Mouse (Mus musculus): ENCODE results near the gene Akp3. TPM values are rescaled to one million over a fixed set of nuclear protein-coding genes. Genes with fewer than 3 reads are reported as not detected.
A peak's percentile ranks its signal among the peaks of the same experiment; 100 is the strongest.

Gene Akp3
- polyA plus RNA-seq, 1 experiment from 2014 or later, result 0.11 TPM

GRCm38 (mm10) chr1:87111719-87112354 is 12.9 kb upstream of the Akp3 start:
- no peak overlapping the region for H3K4me2 ChIP-seq (replicated peaks)
- ATAC-seq, result no peak
- H3K9ac ChIP-seq, result no peak overlapping the region
- H3K27me3 ChIP-seq (replicated peaks), result no peaks in the 10 kb centered on the region
- no peaks in the 10 kb centered on the region for H3K4me1 ChIP-seq (replicated peaks)
- no peaks in the 10 kb centered on the region for H3K9me3 ChIP-seq
- no peaks in the 10 kb centered on the region for H3K36me3 ChIP-seq
- 38% methylated on average over 9 of the region's 9 CpGs for WGBS
- no peak overlapping the region for H3K27ac ChIP-seq
- H3K4me3 ChIP-seq (replicated peaks), result no peak overlapping the region

GRCm38 (mm10) chr1:87114784-87115183 is 10.0 kb upstream of the Akp3 start:
- no peak overlapping the region for H3K4me3 ChIP-seq (replicated peaks)
- H3K27me3 ChIP-seq (replicated peaks), result no peaks in the 10 kb centered on the region
- WGBS, result 63% methylated on average over 1 of the region's 1 CpGs
- H3K9ac ChIP-seq, result no peak overlapping the region
- no peaks in the 10 kb centered on the region for H3K4me1 ChIP-seq (replicated peaks)
- H3K9me3 ChIP-seq, result no peaks in the 10 kb centered on the region
- no peaks in the 10 kb centered on the region for H3K36me3 ChIP-seq
- H3K27ac ChIP-seq, result no peak overlapping the region
- H3K4me2 ChIP-seq (replicated peaks), result no peak overlapping the region
- no peak for ATAC-seq

GRCm38 (mm10) chr1:87127206-87128030 is 2.6 kb downstream of the Akp3 start:
- H3K27ac ChIP-seq, result no peak overlapping the region
- H3K9ac ChIP-seq, result no peak overlapping the region
- H3K27me3 ChIP-seq (replicated peaks), result peaks cover 27% of the 10 kb centered on the region
- no peaks in the 10 kb centered on the region for H3K4me1 ChIP-seq (replicated peaks)
- no peak for ATAC-seq
- 6% methylated on average over 43 of the region's 43 CpGs for WGBS
- H3K9me3 ChIP-seq, result no peaks in the 10 kb centered on the region
- H3K4me3 ChIP-seq (replicated peaks), result no peak overlapping the region
- H3K36me3 ChIP-seq, result no peaks in the 10 kb centered on the region
- H3K4me2 ChIP-seq (replicated peaks), result peak overlapping the region; percentile 22; the same call in 1 of the 2 replicates

GRCm38 (mm10) chr1:87131803-87132202 is 7.0 kb downstream of the Akp3 start:
- WGBS, result 83% methylated on average over 4 of the region's 4 CpGs
- Histone ChIP-seq H3K4me1 (replicated peaks) (no peaks in the 10 kb centered on the region), H3K9me3 (no peaks in the 10 kb centered on the region), H3K27ac (no peak overlapping the region), H3K9ac (no peak overlapping the region), H3K36me3 (no peaks in the 10 kb centered on the region), H3K4me3 (replicated peaks) (no peak overlapping the region), H3K27me3 (replicated peaks) (peaks cover 17% of the 10 kb centered on the region), H3K4me2 (replicated peaks) (no peak overlapping the region)
- ATAC-seq, result no peak

GRCm38 (mm10) chr1:87141550-87141949 is 16.8 kb downstream of the Akp3 start:
- ATAC-seq, result no peak
- Histone ChIP-seq H3K4me3 (replicated peaks) (no peak overlapping the region), H3K36me3 (no peaks in the 10 kb centered on the region), H3K9me3 (no peaks in the 10 kb centered on the region), H3K27me3 (replicated peaks) (no peaks in the 10 kb centered on the region), H3K9ac (no peak overlapping the region), H3K4me2 (replicated peaks) (no peak overlapping the region), H3K27ac (no peak overlapping the region), H3K4me1 (replicated peaks) (0 out of 2 replicates have a peak, but pooled peaks cover 5% of the 10 kb centered on the region)
- WGBS, result 72% methylated on average over 4 of the region's 4 CpGs

GRCm38 (mm10) chr1:87142456-87142855 is 17.7 kb downstream of the Akp3 start:
- WGBS, result 35% methylated on average over 9 of the region's 9 CpGs
- H3K4me2 ChIP-seq (replicated peaks), result no peak overlapping the region
- no peaks in the 10 kb centered on the region for H3K27me3 ChIP-seq (replicated peaks)
- H3K4me1 ChIP-seq (replicated peaks), result 0 out of 2 replicates have a peak, but pooled peaks cover 5% of the 10 kb centered on the region
- no peaks in the 10 kb centered on the region for H3K36me3 ChIP-seq
- H3K4me3 ChIP-seq (replicated peaks), result no peak overlapping the region
- H3K27ac ChIP-seq, result no peak overlapping the region
- H3K9me3 ChIP-seq, result no peaks in the 10 kb centered on the region
- ATAC-seq, result 0 out of 2 replicates have a peak, but pooled peaks have one; percentile 41
- no peak overlapping the region for H3K9ac ChIP-seq

GRCm38 (mm10) chr1:87143141-87143540 is 18.4 kb downstream of the Akp3 start:
- Histone ChIP-seq H3K27me3 (replicated peaks) (peaks cover 2% of the 10 kb centered on the region; the same call in 1 of the 2 replicates), H3K36me3 (no peaks in the 10 kb centered on the region), H3K9ac (no peak overlapping the region), H3K4me1 (replicated peaks) (0 out of 2 replicates have a peak, but pooled peaks cover 5% of the 10 kb centered on the region), H3K4me3 (replicated peaks) (no peak overlapping the region), H3K4me2 (replicated peaks) (no peak overlapping the region), H3K9me3 (no peaks in the 10 kb centered on the region), H3K27ac (no peak overlapping the region)
- WGBS, result 68% methylated on average over 10 of the region's 10 CpGs
- ATAC-seq, result no peak

- peaks cover 57% of the 10 kb centered on the region for H3K27me3 ChIP-seq (replicated peaks)
- no peaks in the 10 kb centered on the region for H3K36me3 ChIP-seq
- H3K4me3 ChIP-seq (replicated peaks), result no peak overlapping the region
- H3K9ac ChIP-seq, result no peak overlapping the region
- ATAC-seq, result no peak
- H3K9me3 ChIP-seq, result no peaks in the 10 kb centered on the region
- H3K27ac ChIP-seq, result no peak overlapping the region
- WGBS, result 30% methylated on average over 13 of the region's 13 CpGs
- peaks cover 9% of the 10 kb centered on the region for H3K4me1 ChIP-seq (replicated peaks)
- no peak overlapping the region; the same call in 1 of the 2 replicates for H3K4me2 ChIP-seq (replicated peaks)
Measured at GRCm38 (mm10) chr1:87149422-87149821, 24.6 kb downstream of the Akp3 start.

- no peak overlapping the region for H3K9ac ChIP-seq
- peaks cover 75% of the 10 kb centered on the region for H3K27me3 ChIP-seq (replicated peaks)
Measured at GRCm38 (mm10) chr1:87151286-87151685, 26.5 kb downstream of the Akp3 start.

GRCm38 (mm10) chr1:87153776-87154500 is 29.2 kb downstream of the Akp3 start:
- Histone ChIP-seq H3K9ac (no peak overlapping the region), H3K4me2 (replicated peaks) (peak overlapping the region; percentile 67), H3K27ac (no peak overlapping the region), H3K4me1 (replicated peaks) (peaks cover 25% of the 10 kb centered on the region), H3K36me3 (no peaks in the 10 kb centered on the region), H3K4me3 (replicated peaks) (peak overlapping the region; percentile 39), H3K27me3 (replicated peaks) (peaks cover 93% of the 10 kb centered on the region), H3K9me3 (no peaks in the 10 kb centered on the region)
- no peak; the same call in 1 of the 2 replicates for ATAC-seq
- under 1% methylated on average over 72 of the region's 72 CpGs for WGBS

More at GRCm38 (mm10) chr1:87151286-87151685, 26.5 kb downstream of the Akp3 start:
- 77% methylated on average over 6 of the region's 6 CpGs for WGBS
- Histone ChIP-seq H3K4me1 (replicated peaks) (peaks cover 24% of the 10 kb centered on the region), H3K4me2 (replicated peaks) (no peak overlapping the region), H3K27ac (no peak overlapping the region), H3K9me3 (no peaks in the 10 kb centered on the region), H3K4me3 (replicated peaks) (no peak overlapping the region), H3K36me3 (no peaks in the 10 kb centered on the region)
- ATAC-seq, result no peak

GRCm38 (mm10) chr1:87154501-87155120 is 29.8 kb downstream of the Akp3 start:
- no peak overlapping the region for H3K9ac ChIP-seq
- peak overlapping the region; percentile 39 for H3K4me3 ChIP-seq (replicated peaks)
- peaks cover 25% of the 10 kb centered on the region for H3K4me1 ChIP-seq (replicated peaks)
- no peak for ATAC-seq
- no peaks in the 10 kb centered on the region for H3K36me3 ChIP-seq
- no peak overlapping the region for H3K27ac ChIP-seq
- no peaks in the 10 kb centered on the region for H3K9me3 ChIP-seq
- H3K4me2 ChIP-seq (replicated peaks), result peak overlapping the region; percentile 67
- 1% methylated on average over 58 of the region's 58 CpGs for WGBS
- peaks cover 90% of the 10 kb centered on the region for H3K27me3 ChIP-seq (replicated peaks)
